Comparison of ENCODE assay signal across 8 mouse cellular contexts in genomic region chr3:142560296-142560948, GRCm38 (mm10). TPM values are rescaled to one million over a fixed set of nuclear protein-coding genes. Genes with fewer than 3 reads are reported as not detected.
DNase-seq lines count a peak whose midpoint lies in the region; ATAC-seq lines count a peak whose summit lies in the region.

No protein-coding gene starts in this region.

- H3K9me3 ChIP-seq in intestine, embryonic 14.5 days (ENCODE audit: control insufficient read depth, low read length) = no peaks in the 10 kb centered on the region

- no peaks in the 10 kb centered on the region for H3K4me1 ChIP-seq in intestine, embryonic 14.5 days (replicated peaks; ENCODE audit: control insufficient read depth, insufficient read depth, low read length)

- H3K4me2 ChIP-seq in intestine, embryonic 14.5 days (ENCODE audit: low read length) = peak overlapping the region; percentile 48

- ATAC-seq in intestine, embryonic 14.5 days (replicated peaks; ENCODE audit: low FRiP score, low TSS enrichment, low read depth) = peak; percentile 62; the same call in 1 of the 2 replicates
- peak; percentile 98 for ATAC-seq in megakaryocyte-erythroid progenitor cell, adult 5-6 weeks (replicated peaks; ENCODE audit: low FRiP score, low TSS enrichment, poor library complexity, severe bottlenecking)

- H3K27ac ChIP-seq in intestine, embryonic 14.5 days (ENCODE audit: low read depth) = no peak overlapping the region

- H3K27me3 ChIP-seq in intestine, embryonic 14.5 days (replicated peaks; ENCODE audit: control insufficient read depth, insufficient read depth, low read length) = no peaks in the 10 kb centered on the region

- peak overlapping the region; percentile 31 for H3K4me3 ChIP-seq in intestine, embryonic 14.5 days (ENCODE audit: low read depth, low read length)

- H3K9ac ChIP-seq in intestine, embryonic 14.5 days (ENCODE audit: low read length) = peak overlapping the region; percentile 17; the same call in 1 of the 2 replicates

- intact Hi-C loops in left cerebral cortex, postnatal 14 days (cut with DNase I) = loop anchor here (1.0 kb wide), 1 partner anchor 70 kb away; no protein-coding TSS in a partner anchor

- H3K36me3 ChIP-seq in intestine, embryonic 14.5 days (ENCODE audit: control insufficient read depth, insufficient read depth, low read length) = no peaks in the 10 kb centered on the region

- WGBS in intestine, embryonic 14.5 days = 16% methylated on average over 12 of the region's 12 CpGs

- DNase-seq in adrenal gland, adult 2 months = peak; percentile 90
- DNase-seq in embryo, embryonic 11 days = peak; percentile 90
- peak; percentile 78 for DNase-seq in gastrocnemius, postnatal 25 days
- DNase-seq in intestine, embryonic 14.5 days (ENCODE audit: low spot score) = peak; percentile 88
- peak; percentile 69 to 80 for DNase-seq in left cerebral cortex, postnatal 14 days (ENCODE audit: low spot score in 2 of 2)
- DNase-seq in right cerebral cortex, postnatal 25 days = peak; percentile 52
- DNase-seq in urinary bladder, postnatal 36 days (ENCODE audit: low spot score in 2 of 2) = peak; percentile 73 to 83

RNA-seq across cellular contexts. Expression of gene Gbp3, which starts 0.6 kb away (rescaled TPM):
- 10 to 100 TPM in 1 of 2 experiments, 1 to 10 TPM in 1; 10.0 to 10.7 TPM for total RNA-seq in adrenal gland, adult 2 months (2021)
- 18.0 and 23.8 TPM in 2 replicates for polyA plus RNA-seq in adrenal gland, adult 2 months (2012; rRNA removed)
- total RNA-seq in gastrocnemius, postnatal 25 days (2021) = 1 to 10 TPM; 4.0 to 4.1 TPM
- polyA plus RNA-seq in intestine, embryonic 14.5 days (2014; fragmentation: Nextera tagmentation; extraction: Ambion mirVana) = 1.8 and 2.0 TPM in 2 replicates
- total RNA-seq in left cerebral cortex, postnatal 14 days (2021) = 1 to 10 TPM; 5.6 to 6.3 TPM
- 1.5 and 4.9 TPM in 2 replicates for total RNA-seq in megakaryocyte-erythroid progenitor cell, adult 5-6 weeks (2014; fragmentation: Nextera tagmentation)
- 4.4 and 9.1 TPM in 2 replicates for total RNA-seq in megakaryocyte-erythroid progenitor cell, adult 5-6 weeks (2017)

RNA-seq across cellular contexts. Expression of gene Gbp7, which starts 30.3 kb away (rescaled TPM):
- total RNA-seq in adrenal gland, adult 2 months (2021) = 10 to 100 TPM; 13.5 to 16.4 TPM
- polyA plus RNA-seq in adrenal gland, adult 2 months (2012; rRNA removed) = 1.3 and 2.5 TPM in 2 replicates
- total RNA-seq in gastrocnemius, postnatal 25 days (2021) = 10 to 100 TPM in 1 of 2 experiments, 1 to 10 TPM in 1; 8.8 to 14.1 TPM
- 5.7 and 7.7 TPM in 2 replicates for polyA plus RNA-seq in intestine, embryonic 14.5 days (2014; fragmentation: Nextera tagmentation; extraction: Ambion mirVana)
- 1 to 10 TPM; 3.5 to 3.8 TPM for total RNA-seq in left cerebral cortex, postnatal 14 days (2021)
- 16.7 and 20.7 TPM in 2 replicates for total RNA-seq in megakaryocyte-erythroid progenitor cell, adult 5-6 weeks (2014; fragmentation: Nextera tagmentation)
- total RNA-seq in megakaryocyte-erythroid progenitor cell, adult 5-6 weeks (2017) = 30.8 and 39.6 TPM in 2 replicates

RNA-seq across cellular contexts. Expression of gene Gbp2b, which starts 34.2 kb away (rescaled TPM):
- under 1 TPM; 0.29 to 0.62 TPM for total RNA-seq in adrenal gland, adult 2 months (2021)
- polyA plus RNA-seq in adrenal gland, adult 2 months (2012; rRNA removed) = 0.03 TPM in 1 of 2 replicates, not detected in the other
- total RNA-seq in gastrocnemius, postnatal 25 days (2021) = under 1 TPM in 1 of 2 experiments, not detected in 1; 0.08 TPM
- polyA plus RNA-seq in intestine, embryonic 14.5 days (2014; fragmentation: Nextera tagmentation; extraction: Ambion mirVana) = 0.20 and 0.28 TPM in 2 replicates
- not detected for total RNA-seq in left cerebral cortex, postnatal 14 days (2021)
- not detected in 2 replicates for total RNA-seq in megakaryocyte-erythroid progenitor cell, adult 5-6 weeks (2014; fragmentation: Nextera tagmentation)
- total RNA-seq in megakaryocyte-erythroid progenitor cell, adult 5-6 weeks (2017) = not detected in 2 replicates

RNA-seq across cellular contexts. Expression of gene Gbp2, which starts 60.0 kb away (rescaled TPM):
- 10 to 100 TPM; 18.6 to 20.6 TPM for total RNA-seq in adrenal gland, adult 2 months (2021)
- polyA plus RNA-seq in adrenal gland, adult 2 months (2012; rRNA removed) = 7.3 and 9.5 TPM in 2 replicates
- total RNA-seq in gastrocnemius, postnatal 25 days (2021) = 1 to 10 TPM; 2.5 to 4.3 TPM
- 3.1 and 5.9 TPM in 2 replicates for polyA plus RNA-seq in intestine, embryonic 14.5 days (2014; fragmentation: Nextera tagmentation; extraction: Ambion mirVana)
- 1 to 10 TPM; 1.1 TPM for total RNA-seq in left cerebral cortex, postnatal 14 days (2021)
- total RNA-seq in megakaryocyte-erythroid progenitor cell, adult 5-6 weeks (2014; fragmentation: Nextera tagmentation) = 2.4 and 2.6 TPM in 2 replicates
- total RNA-seq in megakaryocyte-erythroid progenitor cell, adult 5-6 weeks (2017) = 9.7 and 11.4 TPM in 2 replicates
